Mouse (Mus musculus) neural tube, embryonic 15.5 days (tissue): Measurements from ENCODE around the gene Celsr2. TPM values are rescaled to one million over a fixed set of nuclear protein-coding genes. Genes with fewer than 3 reads are reported as not detected.

ENCODE experiments used
- ATAC-seq: fragments of 200-750 bp; cut with Nextera tagmentation; 2 replicates; pipeline ENCODE4 v1.8.0; 2017; ENCODE audit warnings: mild to moderate bottlenecking, moderate TSS enrichment, moderate library complexity; ENCODE audit not compliant: low FRiP score
- H3K27ac ChIP-seq: fragments of 300-500 bp; sonication (generic); replicated peaks from 2 replicates; pipeline ENCODE4 v1.5.1; 2015; ENCODE audit warnings: mild to moderate bottlenecking, inconsistent platforms
- H3K27me3 ChIP-seq: fragments of 300-500 bp; sonication (generic); replicated peaks from 2 replicates; pipeline ENCODE4 v1.6.1; 2015; ENCODE audit warnings: inconsistent platforms
- H3K36me3 ChIP-seq: fragments of 300-500 bp; sonication (generic); 2 replicates; pipeline ENCODE4 v1.6.1; 2015; ENCODE audit warnings: inconsistent platforms
- H3K4me1 ChIP-seq: fragments of 300-500 bp; sonication (generic); 2 replicates; pipeline ENCODE4 v1.6.1; 2015; ENCODE audit warnings: inconsistent platforms
- H3K4me2 ChIP-seq: fragments of 300-500 bp; sonication (generic); 2 replicates; pipeline ENCODE4 v1.6.1; 2015; ENCODE audit warnings: inconsistent platforms, mild to moderate bottlenecking, moderate library complexity
- H3K4me3 ChIP-seq: fragments of 300-500 bp; sonication (generic); replicated peaks from 2 replicates; pipeline ENCODE4 v1.5.1; 2015; ENCODE audit warnings: mild to moderate bottlenecking, inconsistent platforms
- H3K9ac ChIP-seq: fragments of 300-500 bp; sonication (generic); replicated peaks from 2 replicates; pipeline ENCODE4 v1.6.1; 2015; ENCODE audit warnings: mild to moderate bottlenecking, inconsistent platforms
- H3K9me3 ChIP-seq: fragments of 300-500 bp; sonication (generic); replicated peaks from 2 replicates; pipeline ENCODE4 v1.6.1; 2016; ENCODE audit warnings: inconsistent platforms
- WGBS: fragments of 180-500 bp; shearing (Covaris S2); methylation state at CpG from one replicate; pipeline ENCODE4 v1.1.7; 2015; ENCODE audit warnings: mixed read lengths; 5-methylcytosine and 5-hydroxymethylcytosine counted together
- polyA plus RNA-seq: library from polyadenylated mRNA; unstranded; fragments of >200 nt; fragmentation: Nextera tagmentation; extraction: Ambion mirVana; gene quantifications from 2 replicates; pipeline ENCODE4 v1.2.1, GENCODE M21; 2015

Celsr2 gene
- polyA plus RNA-seq, 1 experiment from 2014 or later, result 35.0 TPM

DNA sequence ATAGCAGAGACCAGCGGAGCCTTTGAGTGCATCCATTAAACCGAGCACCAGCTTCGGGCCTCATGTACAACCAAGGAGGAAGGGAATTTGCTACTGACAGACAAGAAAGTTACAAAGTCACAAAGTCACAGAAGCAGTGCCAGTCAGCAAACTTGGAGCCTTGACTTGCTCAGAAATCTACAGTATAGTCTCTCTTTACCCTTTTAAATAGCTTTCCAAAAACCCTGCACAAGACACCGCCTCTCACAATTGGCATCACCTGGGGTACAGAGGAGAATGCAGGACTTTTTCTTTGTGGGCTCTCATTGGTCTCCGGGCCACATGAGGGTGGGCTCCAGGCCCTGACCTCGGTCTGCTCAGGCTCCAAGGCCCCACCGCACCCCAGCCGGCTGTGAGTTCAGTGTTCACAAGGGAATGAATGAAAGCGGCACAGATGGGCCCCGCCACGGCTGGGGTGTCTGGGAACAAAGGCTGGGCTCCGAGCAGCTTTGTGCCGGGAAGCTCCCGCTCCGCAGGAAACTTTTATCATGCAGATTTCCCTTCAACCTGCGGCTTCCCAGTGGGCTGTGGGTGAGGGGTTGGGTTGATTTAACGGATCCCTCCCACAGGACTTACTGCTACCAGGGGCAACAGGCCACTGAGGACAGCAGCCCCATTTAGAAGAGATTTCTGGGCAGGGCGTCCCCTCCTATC lies 18.0 kb upstream of the Celsr2 start:
- no peaks in the 10 kb centered on the region for H3K9me3 ChIP-seq
- H3K4me3 ChIP-seq, result no peak overlapping the region
- 10% methylated on average over 18 of the region's 18 CpGs for WGBS
- no peak overlapping the region; the same call in 1 of the 2 replicates for H3K9ac ChIP-seq
- H3K36me3 ChIP-seq, result peaks cover 61% of the 10 kb centered on the region
- H3K27me3 ChIP-seq, result no peaks in the 10 kb centered on the region
- 0 out of 2 replicates have a peak overlapping the region, but pooled peaks have one; percentile 4 for H3K4me2 ChIP-seq
- H3K4me1 ChIP-seq, result peaks cover 22% of the 10 kb centered on the region
- H3K27ac ChIP-seq, result peak overlapping the region; percentile 61
- ATAC-seq, result peak; percentile 80

DNA sequence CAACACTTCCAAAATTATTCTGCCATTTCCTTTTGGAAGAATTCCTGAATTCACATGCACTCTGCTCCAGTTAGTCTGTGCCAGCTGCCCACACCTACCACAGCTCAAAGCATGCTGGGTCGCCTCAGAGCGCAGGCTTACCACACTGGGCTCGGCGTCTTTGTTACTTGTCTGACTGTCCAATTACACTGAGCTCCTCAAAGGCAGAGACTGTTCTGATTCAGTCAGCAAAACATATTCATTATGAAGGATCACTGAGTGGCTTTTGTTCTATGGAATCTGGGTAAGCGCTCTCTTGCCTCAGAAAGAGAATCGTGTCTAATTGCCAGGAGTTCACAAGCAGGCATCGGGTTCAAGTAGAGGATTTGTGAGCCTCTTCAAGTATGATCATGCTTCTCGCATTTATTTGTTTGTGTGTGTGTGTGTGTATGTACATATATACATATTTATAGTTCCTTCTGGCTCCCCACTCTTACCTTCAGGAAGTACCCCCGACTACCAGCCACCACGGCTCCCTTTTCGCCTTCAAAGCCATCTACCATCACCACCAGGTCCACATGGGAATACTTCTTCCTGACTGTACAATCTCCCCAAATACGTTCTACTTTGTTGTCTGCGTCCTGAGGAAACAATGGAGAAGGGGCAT lies 17.3 kb upstream of the Celsr2 start:
- Histone ChIP-seq H3K9me3 (no peaks in the 10 kb centered on the region), H3K27me3 (no peaks in the 10 kb centered on the region), H3K4me2 (no peak overlapping the region), H3K36me3 (peaks cover 68% of the 10 kb centered on the region), H3K4me3 (no peak overlapping the region), H3K27ac (peak overlapping the region; percentile 61), H3K4me1 (peaks cover 22% of the 10 kb centered on the region), H3K9ac (no peak overlapping the region)
- WGBS, result 22% methylated on average over 13 of the region's 13 CpGs
- ATAC-seq, result no peak

DNA sequence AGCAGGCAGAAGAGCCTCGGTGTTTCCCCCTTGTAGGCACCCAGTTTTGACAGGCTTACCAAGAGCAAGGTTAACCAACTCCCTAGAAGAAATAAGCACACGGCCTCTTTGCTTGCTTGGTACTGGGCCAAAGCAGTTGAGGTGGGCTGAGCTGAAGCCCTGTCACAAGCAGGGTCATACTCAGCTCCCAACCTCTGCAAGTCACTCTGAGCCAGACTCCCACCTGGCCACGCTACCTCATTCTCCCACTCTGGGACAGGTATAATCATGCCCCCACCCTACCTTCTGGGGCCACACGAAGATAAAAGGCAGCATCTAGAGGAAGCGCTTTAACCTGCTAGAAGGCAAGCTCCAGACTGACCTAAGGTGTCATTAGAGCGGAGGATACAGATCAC lies 10.3 kb upstream of the Celsr2 start:
- H3K27me3 ChIP-seq, result no peaks in the 10 kb centered on the region
- H3K9ac ChIP-seq, result no peak overlapping the region
- H3K27ac ChIP-seq, result peak overlapping the region; percentile 33
- WGBS, result 69% methylated on average over 6 of the region's 6 CpGs
- no peak for ATAC-seq
- H3K36me3 ChIP-seq, result peaks cover 52% of the 10 kb centered on the region
- H3K4me1 ChIP-seq, result peaks cover 34% of the 10 kb centered on the region
- no peak overlapping the region for H3K4me2 ChIP-seq
- H3K9me3 ChIP-seq, result no peaks in the 10 kb centered on the region
- no peak overlapping the region for H3K4me3 ChIP-seq

DNA sequence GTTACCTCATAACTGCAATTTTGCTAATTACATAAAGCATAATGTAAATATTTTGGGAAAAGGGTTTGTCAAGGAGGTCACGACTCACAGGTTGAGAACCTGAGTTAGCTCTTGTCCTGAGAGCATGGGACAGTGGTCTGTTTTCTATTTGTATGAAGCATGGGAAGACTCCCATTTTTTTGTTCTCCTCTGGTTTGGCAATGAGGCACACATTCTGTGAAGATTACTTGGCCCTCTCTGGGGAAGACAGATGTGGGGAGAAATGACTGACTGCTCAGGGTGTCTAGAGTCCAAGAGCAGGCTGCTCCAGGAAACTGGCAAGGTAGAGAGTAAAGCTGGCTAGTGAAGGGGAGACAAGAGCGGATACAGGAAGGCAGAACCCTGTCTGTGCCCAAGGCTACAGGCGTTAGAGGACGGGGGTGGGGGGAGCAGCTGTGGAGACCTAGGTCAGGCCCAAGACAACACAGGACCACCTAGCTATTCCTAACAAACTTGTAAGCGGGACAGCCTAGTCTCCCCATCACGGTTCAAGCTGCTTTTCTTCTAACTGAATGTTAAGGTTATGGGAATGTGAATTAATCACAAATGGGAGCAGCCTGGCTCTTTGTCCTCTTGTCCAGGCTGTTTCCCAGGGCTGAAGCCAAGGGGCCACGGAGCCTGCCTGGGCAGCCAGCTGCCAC lies 9.7 kb upstream of the Celsr2 start:
- Histone ChIP-seq H3K27ac (peak overlapping the region; percentile 33; the same call in 1 of the 2 replicates), H3K4me2 (no peak overlapping the region), H3K4me1 (peaks cover 34% of the 10 kb centered on the region), H3K27me3 (no peaks in the 10 kb centered on the region), H3K9ac (no peak overlapping the region), H3K9me3 (no peaks in the 10 kb centered on the region), H3K36me3 (peaks cover 50% of the 10 kb centered on the region), H3K4me3 (no peak overlapping the region)
- ATAC-seq, result no peak
- 33% methylated on average over 7 of the region's 7 CpGs for WGBS

DNA sequence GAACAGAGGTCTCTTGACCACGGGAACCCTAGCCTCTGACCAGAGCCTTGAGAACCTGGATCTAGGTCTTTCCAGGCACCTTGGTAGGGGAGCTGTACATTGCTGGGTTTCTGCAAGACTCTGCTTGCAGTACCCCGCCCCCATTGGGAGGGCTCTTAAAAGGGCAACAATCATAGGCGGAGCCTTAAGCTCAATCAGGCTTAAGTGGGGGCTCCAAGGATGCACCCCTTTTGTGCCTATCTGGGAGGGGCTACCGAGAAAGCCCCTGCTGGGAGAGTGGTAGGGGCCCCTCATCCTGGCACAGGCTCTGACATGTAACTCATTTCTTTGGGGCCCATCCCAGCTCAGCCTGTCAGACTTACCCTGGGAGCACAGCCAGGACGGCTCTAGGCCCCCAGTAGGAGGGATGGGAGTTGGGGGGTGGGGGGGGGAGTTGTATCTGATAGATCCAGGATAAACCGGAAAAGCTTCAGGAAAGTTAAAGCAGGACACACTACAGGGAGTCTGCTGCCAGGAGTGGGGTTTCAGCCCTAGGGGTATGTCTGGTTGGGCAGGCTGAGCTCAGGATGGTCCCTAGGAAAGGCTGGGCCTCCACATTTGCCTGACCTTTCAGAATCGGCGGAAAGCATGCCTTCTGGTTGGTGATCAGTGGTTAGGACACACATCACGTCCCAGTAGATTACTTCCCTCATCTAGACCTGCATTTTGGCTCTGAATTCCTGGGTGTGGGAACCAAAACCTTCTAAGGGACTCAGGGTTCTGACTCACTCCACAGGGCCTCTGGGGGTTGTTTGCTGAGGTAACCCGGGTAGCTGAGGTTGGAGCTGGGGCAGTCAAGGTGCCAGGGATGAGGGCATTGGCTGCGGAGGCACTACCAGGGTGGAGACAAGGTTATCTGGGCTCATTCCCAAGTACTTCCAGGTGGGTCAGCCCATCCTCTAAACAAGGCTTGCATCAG lies 8.8 kb upstream of the Celsr2 start:
- Histone ChIP-seq H3K27ac (peak overlapping the region; percentile 60), H3K4me1 (peaks cover 34% of the 10 kb centered on the region), H3K4me3 (peak overlapping the region; percentile 24; the same call in 1 of the 2 replicates), H3K4me2 (peak overlapping the region; percentile 52), H3K36me3 (peaks cover 41% of the 10 kb centered on the region), H3K9ac (peak overlapping the region; percentile 38; the same call in 1 of the 2 replicates), H3K27me3 (no peaks in the 10 kb centered on the region), H3K9me3 (no peaks in the 10 kb centered on the region)
- 16% methylated on average over 11 of the region's 11 CpGs for WGBS
- peak; percentile 83 for ATAC-seq

GRCm38 (mm10) chr3:108423006-108423405 lies 7.7 kb upstream of the Celsr2 start:
- Histone ChIP-seq H3K4me2 (peak overlapping the region; percentile 52), H3K9ac (no peak overlapping the region), H3K27me3 (no peaks in the 10 kb centered on the region), H3K4me1 (peaks cover 34% of the 10 kb centered on the region), H3K4me3 (no peak overlapping the region), H3K27ac (0 out of 2 replicates have a peak overlapping the region, but pooled peaks have one; percentile 60), H3K9me3 (no peaks in the 10 kb centered on the region), H3K36me3 (peaks cover 29% of the 10 kb centered on the region)
- WGBS, result 22% methylated on average over 6 of the region's 6 CpGs
- ATAC-seq, result no peak

DNA sequence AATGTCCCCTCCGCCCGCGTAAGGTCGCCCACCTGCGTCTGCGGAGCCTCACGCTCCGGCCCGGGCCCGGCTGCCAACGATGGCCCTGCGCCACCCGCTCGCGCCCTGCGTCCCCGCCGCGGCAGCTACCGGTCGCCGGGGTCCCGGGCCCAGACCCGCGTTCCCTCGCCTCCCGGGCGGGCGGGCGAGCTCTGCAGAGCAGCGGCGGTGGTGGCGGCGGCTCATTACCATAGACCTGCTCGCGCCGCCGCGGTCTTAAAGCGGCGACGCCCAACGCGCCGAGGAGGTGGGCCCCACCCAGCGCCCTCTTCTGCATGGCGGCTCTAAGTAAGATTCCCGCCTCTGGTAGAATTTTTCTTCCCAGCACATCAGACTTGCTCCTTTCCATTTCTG lies 475 bp upstream of the Celsr2 start:
- WGBS, result under 1% methylated on average over 48 of the region's 48 CpGs
- Histone ChIP-seq H3K36me3 (peaks cover 21% of the 10 kb centered on the region), H3K9ac (peak overlapping the region; percentile 97), H3K27ac (peak overlapping the region; percentile 88), H3K4me2 (peak overlapping the region; percentile 90), H3K27me3 (no peaks in the 10 kb centered on the region), H3K9me3 (no peaks in the 10 kb centered on the region), H3K4me1 (peaks cover 50% of the 10 kb centered on the region), H3K4me3 (peak overlapping the region; percentile 76)
- peak; percentile 90 for ATAC-seq

- Histone ChIP-seq H3K27ac (no peak overlapping the region), H3K4me3 (no peak overlapping the region), H3K4me2 (peak overlapping the region; percentile 90), H3K4me1 (peaks cover 70% of the 10 kb centered on the region), H3K9ac (no peak overlapping the region), H3K9me3 (no peaks in the 10 kb centered on the region), H3K27me3 (no peaks in the 10 kb centered on the region), H3K36me3 (peaks cover 21% of the 10 kb centered on the region)
- WGBS, result 97% methylated on average over 35 of the region's 35 CpGs
- no peak for ATAC-seq
Observed at GRCm38 (mm10) chr3:108413634-108414360, 1.6 kb downstream of the Celsr2 start.

GRCm38 (mm10) chr3:108411754-108412121 lies 3.6 kb downstream of the Celsr2 start:
- 22% methylated on average over 8 of the region's 8 CpGs for WGBS
- Histone ChIP-seq H3K9me3 (no peaks in the 10 kb centered on the region), H3K27ac (peak overlapping the region; percentile 85), H3K4me3 (peak overlapping the region; percentile 37), H3K4me1 (peaks cover 81% of the 10 kb centered on the region), H3K36me3 (peaks cover 30% of the 10 kb centered on the region), H3K9ac (peak overlapping the region; percentile 63), H3K27me3 (no peaks in the 10 kb centered on the region), H3K4me2 (peak overlapping the region; percentile 76)
- ATAC-seq, result peak; percentile 34

GRCm38 (mm10) chr3:108411026-108411753 lies 4.2 kb downstream of the Celsr2 start:
- ATAC-seq, result 0 out of 2 replicates have a peak, but pooled peaks have one; percentile 1
- peak overlapping the region; percentile 85 for H3K27ac ChIP-seq
- no peaks in the 10 kb centered on the region for H3K9me3 ChIP-seq
- 19% methylated on average over 5 of the region's 5 CpGs for WGBS
- no peaks in the 10 kb centered on the region for H3K27me3 ChIP-seq
- H3K4me3 ChIP-seq, result peak overlapping the region; percentile 37
- H3K9ac ChIP-seq, result peak overlapping the region; percentile 63
- H3K36me3 ChIP-seq, result peaks cover 36% of the 10 kb centered on the region
- H3K4me2 ChIP-seq, result peak overlapping the region; percentile 76
- H3K4me1 ChIP-seq, result peaks cover 84% of the 10 kb centered on the region
